8 mouse cellular contexts compared by ENCODE assay signal in genomic region chr4:129189542-129190519, GRCm38 (mm10). TPM values are rescaled to one million over a fixed set of nuclear protein-coding genes. Genes with fewer than 3 reads are reported as not detected.
A peak's percentile ranks its signal among the peaks of the same experiment; 100 is the strongest.
DNase-seq lines count a peak whose midpoint lies in the region; ATAC-seq and TF ChIP-seq lines count a peak whose summit lies in the region.

S100pbp (minus strand) TSS chr4:129189727.
Yars (plus strand) TSS chr4:129189760.

- peak within 1 kb of the TSS; percentile 92 for H3K9ac ChIP-seq in kidney, embryonic 14.5 days (ENCODE audit: low read depth, low read length)
- peak within 1 kb of the TSS; percentile 82 for H3K9ac ChIP-seq in limb, embryonic 15.5 days

- WGBS in kidney, embryonic 14.5 days = under 1% methylated on average over 58 of the region's 58 CpGs
- WGBS in limb, embryonic 15.5 days = under 1% methylated on average over 56 of the region's 58 CpGs

- no peaks in the 10 kb centered on the region for H3K27me3 ChIP-seq in kidney, embryonic 14.5 days (ENCODE audit: control insufficient read depth, insufficient read depth, low read length)
- H3K27me3 ChIP-seq in limb, embryonic 15.5 days = no peaks in the 10 kb centered on the region

- peak within 1 kb of the TSS; percentile 73 for H3K27ac ChIP-seq in bone marrow macrophage, adult 2 months (ENCODE audit: insufficient read depth, low read depth, low read length)
- peak within 1 kb of the TSS; percentile 82 for H3K27ac ChIP-seq in embryonic fibroblast, embryonic 13.5 days (ENCODE audit: insufficient read depth, low read length)
- H3K27ac ChIP-seq in kidney, embryonic 14.5 days (ENCODE audit: low read depth, low read length) = peak within 1 kb of the TSS; percentile 96
- H3K27ac ChIP-seq in limb, embryonic 15.5 days = peak within 1 kb of the TSS; percentile 93

- peak; percentile 89 for ATAC-seq in kidney, embryonic 14.5 days (ENCODE audit: low FRiP score, low TSS enrichment)
- peak; percentile 89 for ATAC-seq in limb, embryonic 15.5 days (ENCODE audit: insufficient number of reproducible peaks, low FRiP score, low TSS enrichment, low read depth)

- H3K4me1 ChIP-seq in bone marrow macrophage, adult 2 months (ENCODE audit: control insufficient read depth, insufficient read depth, low read length) = peaks cover 14% of the 10 kb centered on the region
- H3K4me1 ChIP-seq in embryonic fibroblast, embryonic 13.5 days (ENCODE audit: control insufficient read depth, insufficient read depth, low read length) = peaks cover 3% of the 10 kb centered on the region; the same call in 1 of the 2 replicates
- H3K4me1 ChIP-seq in kidney, embryonic 14.5 days (ENCODE audit: control insufficient read depth, insufficient read depth, low read length) = peaks cover 17% of the 10 kb centered on the region
- peaks cover 26% of the 10 kb centered on the region for H3K4me1 ChIP-seq in limb, embryonic 15.5 days

- TF ChIP-seq CTCF in bone marrow macrophage, adult 2 months (IDR thresholded peaks at IDR 0.05; ENCODE audit: low read depth, low read length) = no peak
- TF ChIP-seq CTCF in embryonic fibroblast, embryonic 13.5 days (IDR thresholded peaks at IDR 0.05; ENCODE audit: borderline replicate concordance, insufficient read depth, low read length) = no peak

- H3K4me2 ChIP-seq in kidney, embryonic 14.5 days (replicated peaks; ENCODE audit: low read depth, low read length) = peak within 1 kb of the TSS; percentile 73
- peak within 1 kb of the TSS; percentile 69 for H3K4me2 ChIP-seq in limb, embryonic 15.5 days

- H3K4me3 ChIP-seq in bone marrow macrophage, adult 2 months (ENCODE audit: insufficient read depth, low read length) = peak within 1 kb of the TSS; percentile 94
- H3K4me3 ChIP-seq in embryonic fibroblast, embryonic 13.5 days (ENCODE audit: insufficient read depth, low read length) = peak within 1 kb of the TSS; percentile 87
- peak within 1 kb of the TSS; percentile 79 for H3K4me3 ChIP-seq in kidney, embryonic 14.5 days (ENCODE audit: low read length)
- peak within 1 kb of the TSS; percentile 75 for H3K4me3 ChIP-seq in limb, embryonic 15.5 days

- peaks cover 9% of the 10 kb centered on the region for H3K36me3 ChIP-seq in kidney, embryonic 14.5 days (ENCODE audit: control insufficient read depth, insufficient read depth, low read length)
- H3K36me3 ChIP-seq in limb, embryonic 15.5 days = peaks cover 10% of the 10 kb centered on the region; the same call in 1 of the 2 replicates

- TF ChIP-seq POLR2A in bone marrow macrophage, adult 2 months (IDR thresholded peaks at IDR 0.05; ENCODE audit: borderline replicate concordance, low read depth, low read length) = no peak
- TF ChIP-seq POLR2A in embryonic fibroblast, embryonic 13.5 days (IDR thresholded peaks at IDR 0.05; ENCODE audit: low read depth, low read length) = peak; percentile 85

- no peaks in the 10 kb centered on the region for H3K9me3 ChIP-seq in kidney, embryonic 14.5 days (ENCODE audit: control insufficient read depth, low read length)
- H3K9me3 ChIP-seq in limb, embryonic 15.5 days = no peaks in the 10 kb centered on the region

- peak; percentile 99 for DNase-seq in A20 (ENCODE audit: low read depth, low spot score)
- DNase-seq in heart, adult 9 months (ENCODE audit: low spot score in 2 of 2) = peak; percentile 96 to 97
- DNase-seq in monocyte, adult 2 months (ENCODE audit: low read depth in 1 of 2, low spot score in 2 of 2) = peak; percentile 84 to 94
- peak; percentile 96 to 98 for DNase-seq in spleen, postnatal 36 days (ENCODE audit: low spot score in 2 of 2)

RNA-seq across cellular contexts. Expression of gene S100pbp, which starts in this region (rescaled TPM):
- polyA plus RNA-seq in bone marrow macrophage, adult 2 months (2012; ENCODE audit: insufficient read depth, insufficient read length, missing spikeins) = 25.9 and 26.8 TPM in 2 replicates
- polyA plus RNA-seq in embryonic fibroblast, embryonic 13.5 days (2011; ENCODE audit: insufficient read length, low read depth, missing spikeins) = 59.9 and 65.4 TPM in 2 replicates
- 17.3 and 28.9 TPM in 2 replicates for polyA plus RNA-seq in kidney, embryonic 14.5 days (2014; fragmentation: Nextera tagmentation; extraction: Ambion mirVana)
- 16.5 and 18.8 TPM in 2 replicates for polyA plus RNA-seq in limb, embryonic 15.5 days (2015; fragmentation: Nextera tagmentation; extraction: Ambion mirVana)

RNA-seq across cellular contexts. Expression of gene Yars, which starts in this region (rescaled TPM):
- polyA plus RNA-seq in bone marrow macrophage, adult 2 months (2012; ENCODE audit: insufficient read depth, insufficient read length, missing spikeins) = 18.0 and 21.7 TPM in 2 replicates
- 104 and 112 TPM in 2 replicates for polyA plus RNA-seq in embryonic fibroblast, embryonic 13.5 days (2011; ENCODE audit: insufficient read length, low read depth, missing spikeins)
- 68.4 and 92.6 TPM in 2 replicates for polyA plus RNA-seq in kidney, embryonic 14.5 days (2014; fragmentation: Nextera tagmentation; extraction: Ambion mirVana)
- 80.5 and 82.6 TPM in 2 replicates for polyA plus RNA-seq in limb, embryonic 15.5 days (2015; fragmentation: Nextera tagmentation; extraction: Ambion mirVana)

Comparison
In these comparisons a context has a peak if more than half of its experiments do, and no peak if none do; other contexts are left out.
1. Peak in every context shown above with its lines: DNase-seq, ATAC-seq, H3K4me3 ChIP-seq and H3K27ac ChIP-seq.